Mouse (Mus musculus) liver, postnatal 0 days (tissue): ENCODE data around the gene Tm6sf1.

Source experiments
- CTCF ChIP-seq: sonication (generic); IDR thresholded peaks from 2 replicates; pipeline ENCODE4 v1.5.1; 2016; ENCODE audit warnings: antibody characterized with exemption, low read depth
- EP300 ChIP-seq: IDR thresholded peaks from 2 replicates; pipeline ENCODE4 v1.6.1; 2016; ENCODE audit warnings: antibody characterized with exemption, low read depth, mild to moderate bottlenecking

DNA sequence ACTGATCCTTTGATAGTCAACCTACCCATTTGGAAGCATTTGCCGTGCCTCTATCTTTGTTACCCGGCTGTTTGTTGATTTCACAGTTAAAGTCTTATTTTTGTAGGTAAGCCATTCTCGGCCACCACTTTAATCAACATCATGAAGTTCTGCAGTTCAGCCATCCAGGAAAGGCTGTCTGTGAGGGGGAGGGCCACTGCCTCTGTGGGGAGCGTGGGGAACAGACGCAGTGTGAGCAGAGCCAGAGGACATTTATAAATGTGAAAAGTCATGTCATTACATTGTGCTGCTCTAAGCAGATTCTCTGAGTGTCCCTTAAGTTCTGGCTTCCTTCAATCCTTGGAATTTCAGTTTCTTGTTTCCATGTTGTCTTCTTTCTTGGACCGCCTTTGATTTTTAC is 8.6 kb upstream of the Tm6sf1 start:
- no peak for TF ChIP-seq CTCF
- no peak for TF ChIP-seq EP300
